Mouse (Mus musculus): ENCODE measurements around the gene Acox2. TPM values are rescaled to one million over a fixed set of nuclear protein-coding genes. Genes with fewer than 3 reads are reported as not detected.
A peak's percentile ranks its signal among the peaks of the same experiment; 100 is the strongest.
"Not testable (repeated sequence)": the region's sequence is repeated elsewhere in the genome, so short reads cannot be mapped to it uniquely, and the experiment has no call there.

Acox2 gene
- not detected in 2 replicates for polyA plus RNA-seq (2016; fragmentation: Nextera tagmentation; extraction: Ambion mirVana)

DNA sequence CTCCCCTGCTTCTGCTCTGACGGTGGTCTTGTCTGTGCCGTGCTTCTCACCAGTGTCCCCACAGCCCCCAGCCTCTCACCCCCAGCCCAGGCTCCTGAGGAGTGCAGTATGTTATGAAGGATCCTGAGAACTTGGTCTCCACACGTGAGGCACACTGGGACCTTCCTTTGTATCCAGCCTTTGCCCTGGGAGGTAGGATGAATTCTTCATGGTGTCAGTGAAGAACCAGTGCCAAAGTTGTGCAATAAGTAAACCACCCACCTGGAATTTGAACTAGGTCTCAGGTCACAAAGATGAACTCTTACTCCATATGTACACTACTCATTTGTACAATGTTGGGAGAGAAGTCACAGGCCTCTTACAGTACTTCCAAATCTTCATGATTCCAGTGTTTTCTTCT lies at the start of gene Acox2:
Acox2 (minus strand) TSS at position 188 of the 400 bp plus-strand sequence.
- 0 out of 2 replicates have a peak within 1 kb of the TSS, but pooled peaks have one; percentile 35 for H3K27ac ChIP-seq
- H3K9me3 ChIP-seq = no peaks in the 10 kb centered on the region
- H3K27me3 ChIP-seq (ENCODE audit: poor library complexity, severe bottlenecking) = no peaks in the 10 kb centered on the region
- peaks cover 5% of the 10 kb centered on the region; the same call in 1 of the 2 replicates for H3K4me1 ChIP-seq
- H3K4me3 ChIP-seq = no peak within 1 kb of the TSS
- no peaks in the 10 kb centered on the region for H3K36me3 ChIP-seq (replicated peaks)
- DNase-seq (ENCODE audit: extremely low spot score, low spot score) = no peak
- 93% methylated on average over 3 of the region's 3 CpGs for WGBS

GRCm38 (mm10) chr14:8308650-8309049 lies 49.5 kb upstream of the Acox2 start:
- no peaks in the 10 kb centered on the region for H3K9me3 ChIP-seq
- H3K4me3 ChIP-seq = no peak overlapping the region
- H3K27me3 ChIP-seq (ENCODE audit: poor library complexity, severe bottlenecking) = peaks cover 45% of the 10 kb centered on the region; the same call in 1 of the 2 replicates
- no peaks in the 10 kb centered on the region for H3K36me3 ChIP-seq (replicated peaks)
- 78% methylated on average over 3 of the region's 3 CpGs for WGBS
- no peak for DNase-seq (ENCODE audit: extremely low spot score, low spot score)
- H3K4me1 ChIP-seq = peaks cover 23% of the 10 kb centered on the region
- no peak overlapping the region for H3K27ac ChIP-seq

DNA sequence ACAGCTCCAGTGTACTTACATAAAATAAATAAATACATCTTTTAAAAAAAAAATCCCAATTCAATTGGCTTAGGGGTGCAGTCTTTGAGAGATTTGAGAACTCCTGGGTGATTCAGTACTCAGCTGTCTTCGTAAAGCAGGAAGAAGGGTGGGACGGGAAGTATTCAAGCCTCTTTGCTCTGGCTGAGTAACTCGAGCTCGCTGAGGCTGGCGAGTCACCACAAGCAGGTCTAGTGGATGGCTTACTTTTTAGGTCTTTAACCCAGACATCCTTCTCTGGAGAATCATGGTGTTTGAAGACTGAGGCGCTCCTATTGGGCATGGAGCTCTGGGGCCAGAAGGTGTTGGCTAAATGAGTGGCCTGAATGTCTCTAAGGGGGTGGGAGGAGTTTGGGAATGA lies 47.7 kb upstream of the Acox2 start:
- peaks cover 32% of the 10 kb centered on the region; the same call in 1 of the 2 replicates for H3K27me3 ChIP-seq (ENCODE audit: poor library complexity, severe bottlenecking)
- H3K9me3 ChIP-seq = no peaks in the 10 kb centered on the region
- H3K4me1 ChIP-seq = peaks cover 30% of the 10 kb centered on the region
- no peak for DNase-seq (ENCODE audit: extremely low spot score, low spot score)
- H3K36me3 ChIP-seq (replicated peaks) = no peaks in the 10 kb centered on the region
- H3K4me3 ChIP-seq = no peak overlapping the region
- no peak overlapping the region for H3K27ac ChIP-seq
- 87% methylated on average over 6 of the region's 6 CpGs for WGBS

DNA sequence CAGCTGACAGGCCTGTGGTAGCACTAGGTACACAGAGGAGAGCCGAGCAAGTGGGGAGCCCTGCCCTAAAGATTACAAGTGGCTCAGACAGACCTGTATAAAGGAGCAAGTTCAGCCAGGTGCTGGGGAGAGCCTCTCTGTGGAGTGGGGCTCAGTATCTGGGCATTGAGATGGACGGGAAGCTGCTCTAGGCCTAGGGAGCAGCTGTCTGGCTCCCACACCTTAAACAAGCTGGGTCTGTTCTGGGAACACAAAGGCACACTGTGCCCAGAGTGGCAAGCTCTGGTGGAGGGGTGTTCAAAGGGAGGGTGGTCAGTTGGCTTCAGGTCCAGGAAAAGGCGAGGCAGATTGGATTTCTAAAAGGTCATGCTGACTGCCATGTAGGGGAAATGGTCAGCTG lies 45.9 kb upstream of the Acox2 start:
- H3K36me3 ChIP-seq (replicated peaks) = no peaks in the 10 kb centered on the region
- H3K4me3 ChIP-seq = no peak overlapping the region
- DNase-seq (ENCODE audit: extremely low spot score, low spot score) = no peak
- H3K27me3 ChIP-seq (ENCODE audit: poor library complexity, severe bottlenecking) = peaks cover 16% of the 10 kb centered on the region; the same call in 1 of the 2 replicates
- H3K27ac ChIP-seq = 0 out of 2 replicates have a peak overlapping the region, but pooled peaks have one; percentile 56
- H3K4me1 ChIP-seq = peaks cover 28% of the 10 kb centered on the region
- WGBS = 58% methylated on average over 3 of the region's 3 CpGs
- no peaks in the 10 kb centered on the region for H3K9me3 ChIP-seq

DNA sequence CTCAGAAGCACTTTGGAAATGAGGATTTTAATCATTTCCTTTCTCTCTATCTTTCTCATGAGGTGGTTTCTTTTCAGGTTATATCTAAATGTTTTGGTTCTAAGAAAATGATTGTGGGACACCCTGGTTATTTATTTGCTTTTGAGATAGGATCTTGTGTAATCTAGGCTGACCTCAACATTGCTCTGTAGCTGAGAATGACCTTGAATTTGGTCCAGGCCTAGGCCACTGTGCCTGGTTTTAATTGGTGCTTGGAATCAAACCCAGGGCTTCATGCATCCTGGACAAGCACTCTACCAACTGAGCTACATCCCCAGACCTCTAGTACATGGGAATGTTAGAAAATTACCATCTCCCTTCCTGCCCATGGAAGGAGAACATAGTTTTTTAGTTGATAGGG lies 44.9 kb upstream of the Acox2 start:
- Histone ChIP-seq H3K27me3 (ENCODE audit: poor library complexity, severe bottlenecking) (peaks cover 17% of the 10 kb centered on the region; the same call in 1 of the 2 replicates), H3K27ac (no peak overlapping the region), H3K4me3 (no peak overlapping the region), H3K4me1 (peaks cover 19% of the 10 kb centered on the region), H3K36me3 (replicated peaks) (no peaks in the 10 kb centered on the region), H3K9me3 (no peaks in the 10 kb centered on the region)
- DNase-seq (ENCODE audit: extremely low spot score, low spot score) = no peak

DNA sequence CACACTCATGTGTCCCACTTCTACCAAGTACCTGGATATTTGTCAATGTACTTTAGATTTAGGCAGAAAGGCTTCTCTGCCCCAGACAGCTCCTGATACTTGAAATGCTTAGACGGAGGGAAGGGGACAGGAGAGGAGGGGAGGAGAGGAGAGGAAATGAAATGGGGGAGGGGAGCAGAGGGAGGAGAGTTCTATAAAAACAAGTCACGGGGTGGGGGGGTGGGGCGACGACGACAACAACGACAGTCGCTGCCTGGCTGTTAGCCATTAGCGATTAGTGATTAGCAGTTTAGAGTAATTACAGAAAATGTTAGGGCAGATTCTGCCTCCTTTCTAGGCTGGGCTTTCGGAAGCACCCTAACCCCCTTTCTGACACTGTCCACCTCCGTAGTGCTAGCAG lies 43.5 kb upstream of the Acox2 start:
- Histone ChIP-seq H3K4me1 (peaks cover 18% of the 10 kb centered on the region), H3K27ac (no peak overlapping the region), H3K4me3 (no peak overlapping the region), H3K27me3 (ENCODE audit: poor library complexity, severe bottlenecking) (peaks cover 6% of the 10 kb centered on the region; the same call in 1 of the 2 replicates), H3K36me3 (replicated peaks) (no peaks in the 10 kb centered on the region), H3K9me3 (no peaks in the 10 kb centered on the region)
- no peak for DNase-seq (ENCODE audit: extremely low spot score, low spot score)
- 30% methylated on average over 10 of the region's 10 CpGs for WGBS

DNA sequence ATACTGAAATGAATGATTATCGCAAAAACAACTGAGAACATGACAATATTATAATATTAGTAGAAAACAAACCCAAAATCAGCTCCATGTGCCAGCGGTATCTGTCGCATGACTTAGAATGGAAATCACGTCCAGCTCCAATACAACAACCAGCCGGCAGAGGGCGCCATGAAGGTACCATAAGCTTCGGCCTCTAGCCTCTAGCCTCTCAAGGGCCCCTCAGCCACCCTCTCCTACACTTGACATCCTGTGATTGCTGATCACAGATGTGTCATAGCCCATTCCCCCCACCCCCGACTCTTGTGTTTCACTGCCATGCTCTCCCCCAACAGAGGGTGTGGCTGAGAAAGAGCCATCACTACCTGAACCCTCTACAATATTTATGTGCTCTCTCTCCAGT lies 41.1 kb upstream of the Acox2 start:
- Histone ChIP-seq H3K36me3 (replicated peaks) (no peaks in the 10 kb centered on the region), H3K4me3 (no peak overlapping the region), H3K4me1 (peaks cover 12% of the 10 kb centered on the region), H3K27ac (no peak overlapping the region), H3K9me3 (no peaks in the 10 kb centered on the region), H3K27me3 (ENCODE audit: poor library complexity, severe bottlenecking) (peaks cover 6% of the 10 kb centered on the region; the same call in 1 of the 2 replicates)
- peak; percentile 72 for DNase-seq (ENCODE audit: extremely low spot score, low spot score)
- WGBS = 26% methylated on average over 8 of the region's 8 CpGs

GRCm38 (mm10) chr14:8297889-8298293 lies 38.7 kb upstream of the Acox2 start:
- peaks cover 6% of the 10 kb centered on the region for H3K4me1 ChIP-seq
- H3K27me3 ChIP-seq (ENCODE audit: poor library complexity, severe bottlenecking) = peaks cover 6% of the 10 kb centered on the region; the same call in 1 of the 2 replicates
- no peak for DNase-seq (ENCODE audit: extremely low spot score, low spot score)
- H3K27ac ChIP-seq = no peak overlapping the region
- no peaks in the 10 kb centered on the region for H3K9me3 ChIP-seq
- WGBS = 89% methylated on average over 5 of the region's 5 CpGs
- H3K4me3 ChIP-seq = no peak overlapping the region
- H3K36me3 ChIP-seq (replicated peaks) = no peaks in the 10 kb centered on the region

GRCm38 (mm10) chr14:8294257-8294656 lies 35.1 kb upstream of the Acox2 start:
- 92% methylated on average over 1 of the region's 1 CpGs for WGBS
- Histone ChIP-seq H3K27ac (no peak overlapping the region), H3K27me3 (ENCODE audit: poor library complexity, severe bottlenecking) (0 out of 2 replicates have a peak, but pooled peaks cover under 1% of the 10 kb centered on the region), H3K4me1 (no peaks in the 10 kb centered on the region), H3K9me3 (peaks cover 9% of the 10 kb centered on the region), H3K36me3 (replicated peaks) (no peaks in the 10 kb centered on the region), H3K4me3 (no peak overlapping the region)
- DNase-seq (ENCODE audit: extremely low spot score, low spot score) = no peak

GRCm38 (mm10) chr14:8286595-8286994 lies 27.4 kb upstream of the Acox2 start:
- H3K4me1 ChIP-seq; DNase-seq (ENCODE audit: extremely low spot score, low spot score); H3K4me3 ChIP-seq; H3K27ac ChIP-seq; H3K27me3 ChIP-seq (ENCODE audit: poor library complexity, severe bottlenecking); H3K36me3 ChIP-seq (replicated peaks): not testable (repeated sequence)
- WGBS = 82% methylated on average over 5 of the region's 5 CpGs
- peaks cover 14% of the 10 kb centered on the region for H3K9me3 ChIP-seq

DNA sequence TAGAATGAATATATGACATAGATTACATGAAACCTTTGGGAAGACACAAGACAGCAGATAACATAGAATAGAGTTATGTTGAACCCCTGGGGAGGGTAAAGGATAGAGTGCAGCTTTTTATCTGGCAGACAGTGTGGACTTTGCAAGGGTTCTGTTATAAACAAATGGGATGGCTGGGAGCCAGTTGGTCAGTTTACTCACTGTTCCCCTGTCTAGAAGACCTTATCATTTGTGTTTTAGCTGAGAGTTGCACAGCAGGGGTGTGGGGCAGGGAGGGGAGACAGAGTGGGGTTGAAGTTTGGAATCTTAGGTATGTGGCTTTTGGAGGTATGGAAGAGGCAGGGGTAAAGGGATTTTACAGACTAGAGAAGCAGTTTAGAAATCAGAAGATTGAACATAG lies 24.6 kb upstream of the Acox2 start:
- Histone ChIP-seq H3K36me3 (replicated peaks) (no peaks in the 10 kb centered on the region), H3K4me3 (no peak overlapping the region), H3K4me1 (no peaks in the 10 kb centered on the region), H3K9me3 (peaks cover 12% of the 10 kb centered on the region; the same call in 1 of the 2 replicates), H3K27me3 (ENCODE audit: poor library complexity, severe bottlenecking) (no peaks in the 10 kb centered on the region), H3K27ac (no peak overlapping the region)
- no peak for DNase-seq (ENCODE audit: extremely low spot score, low spot score)

DNA sequence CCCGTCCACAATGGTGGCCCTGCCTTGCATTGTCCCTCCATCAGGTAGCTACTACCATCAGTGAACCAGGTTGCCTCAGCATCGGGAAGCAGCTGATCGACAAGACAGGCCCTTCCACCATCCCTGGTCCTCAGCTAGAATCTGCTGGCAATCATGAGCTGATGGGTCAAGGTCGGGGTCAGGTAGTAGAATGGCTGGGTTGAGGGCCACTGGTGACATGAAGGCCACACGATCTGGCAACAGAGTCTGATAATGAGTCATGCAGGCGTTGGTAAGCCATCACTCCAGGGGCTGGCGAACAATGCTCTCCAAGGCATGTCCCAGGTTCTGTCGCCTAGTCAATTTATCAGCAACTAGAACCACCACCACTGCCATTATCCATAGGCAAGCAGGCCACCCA lies 12.1 kb upstream of the Acox2 start:
- not testable (repeated sequence) for H3K9me3 ChIP-seq; DNase-seq (ENCODE audit: extremely low spot score, low spot score); H3K4me1 ChIP-seq; H3K27ac ChIP-seq; H3K4me3 ChIP-seq; H3K36me3 ChIP-seq (replicated peaks); H3K27me3 ChIP-seq (ENCODE audit: poor library complexity, severe bottlenecking)
- WGBS = 90% methylated on average over 8 of the region's 8 CpGs

DNA sequence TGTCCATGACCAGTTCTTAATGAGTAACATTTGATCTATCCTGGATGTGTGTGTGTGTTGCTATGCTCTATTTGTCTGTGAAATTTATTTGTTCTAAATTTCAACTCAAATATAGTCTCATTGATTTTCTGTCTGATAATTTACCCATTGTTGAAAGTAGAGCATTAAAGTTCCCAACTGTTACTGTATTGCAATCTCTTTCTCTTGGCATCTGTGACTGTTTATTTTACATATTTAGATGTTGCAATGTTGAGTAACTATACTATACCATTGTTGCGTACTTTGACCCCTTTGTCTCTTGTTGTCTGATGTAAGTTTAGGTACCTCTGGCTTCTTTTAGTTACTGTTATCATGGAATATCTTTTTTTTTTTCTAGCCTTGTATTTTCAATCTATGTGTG lies 5.2 kb upstream of the Acox2 start:
- Histone ChIP-seq H3K9me3 (no peaks in the 10 kb centered on the region), H3K36me3 (replicated peaks) (no peaks in the 10 kb centered on the region), H3K27me3 (ENCODE audit: poor library complexity, severe bottlenecking) (no peaks in the 10 kb centered on the region), H3K4me3 (no peak overlapping the region), H3K4me1 (no peaks in the 10 kb centered on the region), H3K27ac (no peak overlapping the region)
- WGBS = 94% methylated on average over 1 of the region's 1 CpGs
- no peak for DNase-seq (ENCODE audit: extremely low spot score, low spot score)

DNA sequence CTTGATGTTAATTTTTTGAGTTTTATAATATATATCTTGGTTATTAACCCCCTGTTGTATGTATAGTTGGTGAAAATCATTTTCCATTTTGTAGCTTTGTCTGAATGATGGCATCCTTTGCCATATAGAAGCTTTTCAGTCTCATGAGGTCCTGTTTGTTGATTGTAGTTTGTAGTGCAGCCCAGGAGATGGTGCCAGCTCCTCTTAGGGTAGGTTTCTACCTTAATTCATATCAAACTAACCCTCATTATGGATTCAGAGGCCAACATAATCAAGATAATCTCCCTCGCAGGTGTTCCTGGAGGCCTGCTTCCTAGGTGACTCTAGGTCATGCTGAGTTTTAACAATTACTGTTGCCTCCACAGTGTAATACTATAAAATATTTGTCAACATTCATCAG lies 3.1 kb upstream of the Acox2 start:
- Histone ChIP-seq H3K4me3 (no peak overlapping the region), H3K27me3 (ENCODE audit: poor library complexity, severe bottlenecking) (no peaks in the 10 kb centered on the region), H3K4me1 (peaks cover 5% of the 10 kb centered on the region; the same call in 1 of the 2 replicates), H3K9me3 (no peaks in the 10 kb centered on the region), H3K27ac (no peak overlapping the region), H3K36me3 (replicated peaks) (no peaks in the 10 kb centered on the region)
- no peak for DNase-seq (ENCODE audit: extremely low spot score, low spot score)
- 65% methylated on average over 1 of the region's 1 CpGs for WGBS

All from forebrain, embryonic 10.5 days (tissue).